11 mouse cellular contexts compared by ENCODE assay signal in genomic region chr8:85461377-85461776, GRCm38 (mm10). TPM values are rescaled to one million over a fixed set of nuclear protein-coding genes. Genes with fewer than 3 reads are reported as not detected.
DNase-seq lines count a peak whose midpoint lies in the region; ATAC-seq and TF ChIP-seq lines count a peak whose summit lies in the region.
"Had no signal": no experiment of that assay in that cellular context is flagged by ENCODE, and none has a peak within 500 bp of the region (broad histone marks: within the 10 kb centered on the region; RNA-seq: fewer than 3 reads in every experiment).

No protein-coding gene starts in this region.

- H3K4me3 ChIP-seq in heart, embryonic 12.5 days = no peak overlapping the region
- no peak overlapping the region for H3K4me3 ChIP-seq in lung, adult 2 months (replicated peaks; ENCODE audit: extremely low read depth, low read depth, low read length)
- H3K4me3 ChIP-seq: neural tube, embryonic 13.5 days had no signal

- no peak for TF ChIP-seq POLR2A in lung, adult 2 months (IDR thresholded peaks at IDR 0.05; ENCODE audit: borderline replicate concordance, extremely low read depth, low read depth, low read length)

- no peak overlapping the region for H3K9ac ChIP-seq in heart, embryonic 12.5 days
- H3K9ac ChIP-seq: neural tube, embryonic 13.5 days had no signal

- H3K27me3 ChIP-seq in heart, embryonic 12.5 days (replicated peaks) = no peaks in the 10 kb centered on the region
- H3K27me3 ChIP-seq in Patski = no peaks in the 10 kb centered on the region
- H3K27me3 ChIP-seq: neural tube, embryonic 13.5 days had no signal

- DNase-seq in heart, postnatal 4 days = peak; percentile 24
- DNase-seq in B cell, adult 2 months = peak; percentile 23 to 24
- DNase-seq in Patski (ENCODE audit: low read depth, low spot score) = no peak
- no peak for DNase-seq in lung, adult 2 months
- DNase-seq in yolk sac, embryonic 10.5 days (ENCODE audit: low spot score) = no peak
- no peak for DNase-seq in ovary, postnatal 14 days (ENCODE audit: low spot score)
- DNase-seq in testis, postnatal 14 days (ENCODE audit: low spot score) = no peak
- DNase-seq: cerebellum, adult 11 months had no signal

- H3K27ac ChIP-seq in heart, embryonic 12.5 days (ENCODE audit: poor library complexity, severe bottlenecking) = no peak overlapping the region
- H3K27ac ChIP-seq: neural tube, embryonic 13.5 days had no signal

- CTCF ChIA-PET in Patski (lab: Charles Lee) = interaction anchor here (1.0 to 2.7 kb wide), 7 partner anchors 17 to 1124 kb away, joined by 3 to 9 read pairs (median 3); no protein-coding TSS in a partner anchor

- ATAC-seq in heart, embryonic 12.5 days (ENCODE audit: insufficient number of reproducible peaks, low FRiP score) = no peak
- no peak for ATAC-seq in Patski

- H3K4me1 ChIP-seq in heart, embryonic 12.5 days (replicated peaks) = no peaks in the 10 kb centered on the region
- H3K4me1 ChIP-seq in lung, adult 2 months (ENCODE audit: control insufficient read depth, insufficient read depth, low read length) = no peaks in the 10 kb centered on the region; the same call in 1 of the 2 replicates
- H3K4me1 ChIP-seq: neural tube, embryonic 13.5 days had no signal

- WGBS in heart, embryonic 12.5 days = 77% methylated on average over 3 of the region's 3 CpGs
- WGBS in lung, adult 2 months = 86% methylated on average over 3 of the region's 3 CpGs

- POLR2A ChIA-PET in Patski (lab: Charles Lee) = no interaction called here

- H3K9me3 ChIP-seq in heart, embryonic 12.5 days (replicated peaks) = no peaks in the 10 kb centered on the region
- H3K9me3 ChIP-seq: neural tube, embryonic 13.5 days had no signal

- no peaks in the 10 kb centered on the region for H3K36me3 ChIP-seq in heart, embryonic 12.5 days
- H3K36me3 ChIP-seq: neural tube, embryonic 13.5 days had no signal

- in situ Hi-C loops in Patski (cut with MboI; ENCODE audit: low pct_unique_long_range_greater_than_20kb) = loop anchor here (10.0 kb wide), 1 partner anchor 1123 kb away; the partner anchor contains the start of gene Abcc12

- no peak overlapping the region for H3K4me2 ChIP-seq in heart, embryonic 12.5 days
- H3K4me2 ChIP-seq: heart, embryonic 11.5 days; neural tube, embryonic 13.5 days had no signal

- TF ChIP-seq CTCF in Patski (IDR thresholded peaks at IDR 0.05) = peak; percentile 67
- peak; percentile 28 for TF ChIP-seq CTCF in lung, adult 2 months (IDR thresholded peaks at IDR 0.05; ENCODE audit: insufficient read depth, low read length)

RNA-seq across cellular contexts. Expression of gene 4921524J17Rik, which starts 28.7 kb away (rescaled TPM):
- 10 to 100 TPM; 17.3 to 22.7 TPM for total RNA-seq in heart, postnatal 4 days (2021)
- polyA plus RNA-seq in heart, embryonic 12.5 days (2016; fragmentation: Nextera tagmentation; extraction: Ambion mirVana) = 69.5 and 73.4 TPM in 2 replicates
- polyA plus RNA-seq in Patski (2021) = 25.1 TPM
- polyA plus RNA-seq in lung, adult 2 months (2012; rRNA removed) = 4.1 and 5.5 TPM in 2 replicates

RNA-seq across cellular contexts. Expression of gene Gpt2, which starts 31.0 kb away (rescaled TPM):
- total RNA-seq in heart, postnatal 4 days (2021) = 1 to 10 TPM; 8.5 to 9.2 TPM
- polyA plus RNA-seq in heart, embryonic 12.5 days (2016; fragmentation: Nextera tagmentation; extraction: Ambion mirVana) = 10.3 and 11.7 TPM in 2 replicates
- 46.3 TPM for polyA plus RNA-seq in Patski (2021)
- polyA plus RNA-seq in lung, adult 2 months (2012; rRNA removed) = 9.6 and 16.4 TPM in 2 replicates

Comparison
In these comparisons a context has a peak if more than half of its experiments do, and no peak if none do; other contexts are left out.
1. DNase-seq: peak in heart, postnatal 4 days (single experiment) and B cell, adult 2 months (2 of 2); none in Patski (single experiment), lung, adult 2 months (single experiment), yolk sac, embryonic 10.5 days (single experiment), ovary, postnatal 14 days (single experiment) and testis, postnatal 14 days (single experiment).